ENCODE assay signal across 14 mouse cellular contexts in the genomic region with DNA sequence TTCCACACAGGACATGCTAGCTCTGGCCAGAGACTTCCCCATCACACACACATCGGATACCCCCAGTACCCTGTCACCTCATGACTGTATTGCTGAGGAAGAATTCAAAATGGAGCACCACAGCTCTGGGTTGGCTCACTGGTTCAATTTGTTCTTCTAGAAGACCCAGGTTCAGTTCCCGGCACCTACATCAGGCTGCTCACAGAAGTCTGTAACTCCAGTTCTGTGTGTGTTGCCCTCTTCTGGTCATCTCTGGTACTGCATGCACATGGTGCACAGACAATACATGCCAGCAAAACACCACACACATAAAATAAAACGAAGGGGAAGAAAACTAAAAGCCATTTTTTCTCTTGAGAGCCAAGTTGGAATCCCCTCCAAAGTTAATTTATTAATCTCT. TPM values are rescaled to one million over a fixed set of nuclear protein-coding genes. Genes with fewer than 3 reads are reported as not detected.
DNase-seq lines count a peak whose midpoint lies in the region; ATAC-seq and TF ChIP-seq lines count a peak whose summit lies in the region.
"Had no signal": no experiment of that assay in that cellular context is flagged by ENCODE, and none has a peak within 500 bp of the region (broad histone marks: within the 10 kb centered on the region; RNA-seq: fewer than 3 reads in every experiment).

No protein-coding gene starts in this region.

- peak; percentile 64 for TF ChIP-seq CTCF in intestine, postnatal 0 days (IDR thresholded peaks at IDR 0.05; ENCODE audit: low read depth)

- 88% methylated on average over 3 of the region's 3 CpGs for WGBS in intestine, postnatal 0 days
- 86% methylated on average over 3 of the region's 3 CpGs for WGBS in intestine, embryonic 16.5 days

- no peak overlapping the region for H3K4me2 ChIP-seq in intestine, postnatal 0 days (replicated peaks; ENCODE audit: low read depth)
- no peak overlapping the region for H3K4me2 ChIP-seq in intestine, embryonic 16.5 days (ENCODE audit: low read depth, low read length)
- H3K4me2 ChIP-seq: hindbrain, embryonic 15.5 days; limb, embryonic 15.5 days; stomach, embryonic 15.5 days had no signal

- peaks cover 8% of the 10 kb centered on the region; the same call in 1 of the 2 replicates for H3K36me3 ChIP-seq in intestine, postnatal 0 days (ENCODE audit: control insufficient read depth, insufficient read depth)
- H3K36me3 ChIP-seq in intestine, embryonic 16.5 days (ENCODE audit: control insufficient read depth, insufficient read depth, low read length): peaks cover 8% of the 10 kb centered on the region
- H3K36me3 ChIP-seq: hindbrain, embryonic 15.5 days; limb, embryonic 15.5 days had no signal

- H3K27ac ChIP-seq in intestine, postnatal 0 days (ENCODE audit: low read depth, low read length): no peak overlapping the region
- no peak overlapping the region for H3K27ac ChIP-seq in intestine, embryonic 16.5 days (ENCODE audit: low read length)
- H3K27ac ChIP-seq: hindbrain, embryonic 15.5 days; limb, embryonic 15.5 days; stomach, embryonic 15.5 days had no signal

- no peak for ATAC-seq in intestine, postnatal 0 days
- no peak for ATAC-seq in intestine, embryonic 16.5 days
- ATAC-seq: activated CD4-positive, CD25-positive, alpha-beta regulatory T cell, adult 4 months; midbrain, embryonic 16.5 days had no signal

- DNase-seq in thymus, postnatal 4 days: peak; percentile 64
- no peak for DNase-seq in thymus, postnatal 36 days
- peak; percentile 31 for DNase-seq in c-Kit-negative CD71-positive TER-119-positive erythroid progenitor cells, embryonic 14.5 days (ENCODE audit: low read depth, low spot score)
- no peak for DNase-seq in adrenal gland, postnatal 25 days
- no peak for DNase-seq in urinary bladder, postnatal 14 days (ENCODE audit: low spot score)
- DNase-seq: cerebellum, adult 9-11 months had no signal

- no peak overlapping the region for H3K9ac ChIP-seq in intestine, postnatal 0 days (ENCODE audit: low read depth, low read length)
- H3K9ac ChIP-seq in intestine, embryonic 16.5 days (ENCODE audit: low read depth, low read length): no peak overlapping the region
- H3K9ac ChIP-seq: hindbrain, embryonic 15.5 days; limb, embryonic 15.5 days; stomach, embryonic 15.5 days had no signal

- no peaks in the 10 kb centered on the region for H3K9me3 ChIP-seq in intestine, postnatal 0 days (ENCODE audit: control insufficient read depth)
- H3K9me3 ChIP-seq in intestine, embryonic 16.5 days (ENCODE audit: control insufficient read depth, low read length): peaks cover 9% of the 10 kb centered on the region
- H3K9me3 ChIP-seq: hindbrain, embryonic 15.5 days; limb, embryonic 15.5 days; stomach, embryonic 15.5 days had no signal

- no peaks in the 10 kb centered on the region for H3K4me1 ChIP-seq in intestine, postnatal 0 days (replicated peaks; ENCODE audit: control insufficient read depth, insufficient read depth, low read length)
- H3K4me1 ChIP-seq in intestine, embryonic 16.5 days (ENCODE audit: control insufficient read depth, insufficient read depth, low read length): no peaks in the 10 kb centered on the region
- H3K4me1 ChIP-seq: hindbrain, embryonic 15.5 days; limb, embryonic 15.5 days; stomach, embryonic 15.5 days had no signal

- no peaks in the 10 kb centered on the region for H3K27me3 ChIP-seq in intestine, postnatal 0 days (replicated peaks; ENCODE audit: control insufficient read depth, insufficient read depth, low read length)
- no peaks in the 10 kb centered on the region for H3K27me3 ChIP-seq in intestine, embryonic 16.5 days (replicated peaks; ENCODE audit: control insufficient read depth, insufficient read depth, low read length)
- H3K27me3 ChIP-seq: hindbrain, embryonic 15.5 days; limb, embryonic 15.5 days; stomach, embryonic 15.5 days had no signal

- no peak overlapping the region for H3K4me3 ChIP-seq in intestine, postnatal 0 days (ENCODE audit: low read depth, low read length)
- H3K4me3 ChIP-seq in intestine, embryonic 16.5 days (ENCODE audit: low read length): no peak overlapping the region
- H3K4me3 ChIP-seq: hindbrain, embryonic 15.5 days; limb, embryonic 15.5 days; stomach, embryonic 15.5 days had no signal

RNA-seq across cellular contexts. Expression of a gene that starts 6.8 kb away (rescaled TPM):
- 6.9 and 7.8 TPM in 2 replicates for polyA plus RNA-seq in intestine, postnatal 0 days (2015; fragmentation: Nextera tagmentation; extraction: Ambion mirVana)
- 8.0 and 9.7 TPM in 2 replicates for polyA plus RNA-seq in intestine, embryonic 16.5 days (2015; fragmentation: Nextera tagmentation; extraction: Ambion mirVana)
- 5.6 and 7.8 TPM in 2 replicates for total RNA-seq in adrenal gland, postnatal 25 days (2021)

RNA-seq across cellular contexts. Expression of a gene that starts 12.7 kb away (rescaled TPM):
- polyA plus RNA-seq in intestine, postnatal 0 days (2015; fragmentation: Nextera tagmentation; extraction: Ambion mirVana): 1.4 and 1.7 TPM in 2 replicates
- polyA plus RNA-seq in intestine, embryonic 16.5 days (2015; fragmentation: Nextera tagmentation; extraction: Ambion mirVana): 1.2 and 1.5 TPM in 2 replicates
- 2.4 and 3.8 TPM in 2 replicates for total RNA-seq in adrenal gland, postnatal 25 days (2021)
- polyA plus RNA-seq: activated CD4-positive, CD25-positive, alpha-beta regulatory T cell, adult 4 months had no signal

RNA-seq across cellular contexts. Expression of a gene that starts 17.0 kb away (rescaled TPM):
- not detected in 2 replicates for polyA plus RNA-seq in intestine, postnatal 0 days (2015; fragmentation: Nextera tagmentation; extraction: Ambion mirVana)
- polyA plus RNA-seq in intestine, embryonic 16.5 days (2015; fragmentation: Nextera tagmentation; extraction: Ambion mirVana): 0.07 TPM in 1 of 2 replicates, not detected in the other
- not detected in 2 replicates for total RNA-seq in adrenal gland, postnatal 25 days (2021)
- total RNA-seq: layer of hippocampus, postnatal 10 days had no signal
- polyA plus RNA-seq: activated CD4-positive, CD25-positive, alpha-beta regulatory T cell, adult 4 months; hindbrain, embryonic 15.5 days; midbrain, embryonic 16.5 days; stomach, embryonic 15.5 days had no signal

RNA-seq across cellular contexts. Expression of a gene that starts 37.7 kb away (rescaled TPM):
- 11.2 and 12.8 TPM in 2 replicates for polyA plus RNA-seq in intestine, postnatal 0 days (2015; fragmentation: Nextera tagmentation; extraction: Ambion mirVana)
- 26.3 and 26.6 TPM in 2 replicates for polyA plus RNA-seq in intestine, embryonic 16.5 days (2015; fragmentation: Nextera tagmentation; extraction: Ambion mirVana)
- total RNA-seq in adrenal gland, postnatal 25 days (2021): 6.2 and 7.0 TPM in 2 replicates
- polyA plus RNA-seq: activated CD4-positive, CD25-positive, alpha-beta regulatory T cell, adult 4 months had no signal

RNA-seq across cellular contexts. Expression of a gene that starts 43.1 kb away (rescaled TPM):
- polyA plus RNA-seq in intestine, postnatal 0 days (2015; fragmentation: Nextera tagmentation; extraction: Ambion mirVana): 0.05 TPM in 1 of 2 replicates, not detected in the other
- 0.13 and 0.20 TPM in 2 replicates for polyA plus RNA-seq in intestine, embryonic 16.5 days (2015; fragmentation: Nextera tagmentation; extraction: Ambion mirVana)
- not detected in 2 replicates for total RNA-seq in adrenal gland, postnatal 25 days (2021)
- total RNA-seq: layer of hippocampus, postnatal 10 days had no signal

Comparison
In these comparisons a context has a peak if more than half of its experiments do, and no peak if none do; other contexts are left out.
1. DNase-seq: peak in thymus, postnatal 4 days (single experiment) and c-Kit-negative CD71-positive TER-119-positive erythroid progenitor cells, embryonic 14.5 days (single experiment); none in thymus, postnatal 36 days (0 of 2), adrenal gland, postnatal 25 days (single experiment) and urinary bladder, postnatal 14 days (single experiment).